In the genomic region with DNA sequence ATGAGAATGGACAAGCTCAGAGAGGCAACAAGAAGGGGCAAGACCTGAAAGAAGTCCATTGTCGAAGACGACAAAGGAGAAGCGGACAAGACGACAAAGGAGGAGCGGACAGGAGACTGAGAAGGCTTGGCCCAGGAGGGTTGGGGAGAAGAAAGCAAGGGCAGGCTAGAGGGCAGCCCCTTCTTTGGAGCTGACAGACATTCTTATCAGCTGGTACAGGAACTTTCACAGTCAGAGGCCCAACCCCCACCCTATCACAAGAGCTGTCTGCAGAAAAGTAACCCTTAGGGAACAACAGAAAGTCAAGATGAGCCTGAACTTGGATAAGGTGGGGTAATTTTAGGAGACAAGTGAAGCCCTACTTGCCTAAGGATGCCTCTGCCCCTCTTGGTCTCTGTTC, we compare ENCODE assay signal across 25 mouse cellular contexts. TPM values are rescaled to one million over a fixed set of nuclear protein-coding genes. Genes with fewer than 3 reads are reported as not detected.
DNase-seq lines count a peak whose midpoint lies in the region; ATAC-seq and TF ChIP-seq lines count a peak whose summit lies in the region.
"Had no signal": no experiment of that assay in that cellular context is flagged by ENCODE, and none has a peak within 500 bp of the region (broad histone marks: within the 10 kb centered on the region; RNA-seq: fewer than 3 reads in every experiment).

No protein-coding gene starts in this region.

- DNase-seq in heart, adult 11 months, result peak; percentile 83
- no peak for DNase-seq in heart, adult 8-10 months (ENCODE audit: low spot score)
- no peak for DNase-seq in heart, postnatal 36 days
- no peak for DNase-seq in testis, postnatal 10 days (ENCODE audit: low spot score)
- DNase-seq in right cerebral cortex, adult 2 months (ENCODE audit: low spot score in 2 of 2), result no peak
- DNase-seq: adrenal gland, adult 8-10 months; adrenal gland, postnatal 25 days; cerebellum, adult 11-12 months; cerebellum, adult 8-10 months; cerebellum, postnatal 10 days; cerebellum, postnatal 36 days; embryo, embryonic 11 days; gastrocnemius, postnatal 10 days; gastrocnemius, postnatal 36 days had no signal

- peaks cover 13% of the 10 kb centered on the region for H3K4me1 ChIP-seq in heart, embryonic 12.5 days (replicated peaks)
- no peaks in the 10 kb centered on the region for H3K4me1 ChIP-seq in testis, adult 2 months (ENCODE audit: control insufficient read depth, insufficient read depth, low read length)
- H3K4me1 ChIP-seq: forebrain, embryonic 15.5 days; hindbrain, embryonic 15.5 days had no signal

- TF ChIP-seq CTCF in testis, adult 2 months (IDR thresholded peaks at IDR 0.05; ENCODE audit: control insufficient read depth, insufficient read depth, insufficient replicate concordance, low read depth, low read length), result no peak

- no peak overlapping the region for H3K27ac ChIP-seq in heart, embryonic 12.5 days (ENCODE audit: poor library complexity, severe bottlenecking)
- no peak overlapping the region for H3K27ac ChIP-seq in testis, adult 2 months (ENCODE audit: control insufficient read depth, insufficient read depth, low read depth, low read length)
- H3K27ac ChIP-seq: embryonic facial prominence, embryonic 10.5 days; embryonic facial prominence, embryonic 13.5 days; forebrain, embryonic 12.5 days; forebrain, embryonic 15.5 days; heart, embryonic 13.5 days; hindbrain, embryonic 12.5 days; hindbrain, embryonic 15.5 days had no signal

- H3K36me3 ChIP-seq in heart, embryonic 12.5 days, result no peaks in the 10 kb centered on the region
- no peaks in the 10 kb centered on the region for H3K36me3 ChIP-seq in testis, adult 2 months (ENCODE audit: control insufficient read depth, insufficient read depth, low read length)
- H3K36me3 ChIP-seq: embryonic facial prominence, embryonic 10.5 days; embryonic facial prominence, embryonic 13.5 days; forebrain, embryonic 12.5 days; forebrain, embryonic 15.5 days; heart, embryonic 13.5 days; hindbrain, embryonic 12.5 days; hindbrain, embryonic 15.5 days had no signal

- 0 out of 2 replicates have a peak, but pooled peaks cover 5% of the 10 kb centered on the region for H3K9me3 ChIP-seq in heart, embryonic 12.5 days (replicated peaks)
- H3K9me3 ChIP-seq: embryonic facial prominence, embryonic 10.5 days; embryonic facial prominence, embryonic 13.5 days; forebrain, embryonic 12.5 days; forebrain, embryonic 15.5 days; heart, embryonic 13.5 days; hindbrain, embryonic 12.5 days; hindbrain, embryonic 15.5 days had no signal

- no peak overlapping the region for H3K9ac ChIP-seq in heart, embryonic 12.5 days
- H3K9ac ChIP-seq: embryonic facial prominence, embryonic 13.5 days; forebrain, embryonic 12.5 days; forebrain, embryonic 15.5 days; heart, embryonic 13.5 days; hindbrain, embryonic 12.5 days; hindbrain, embryonic 15.5 days had no signal

- H3K4me2 ChIP-seq in heart, embryonic 12.5 days, result peak overlapping the region; percentile 23; the same call in 1 of the 2 replicates
- H3K4me2 ChIP-seq: embryonic facial prominence, embryonic 13.5 days; forebrain, embryonic 12.5 days; forebrain, embryonic 15.5 days; heart, embryonic 13.5 days; hindbrain, embryonic 12.5 days; hindbrain, embryonic 15.5 days had no signal

- peak; percentile 63; the same call in 1 of the 2 replicates for ATAC-seq in heart, embryonic 12.5 days (ENCODE audit: insufficient number of reproducible peaks, low FRiP score)
- ATAC-seq: activated CD4-positive, CD25-positive, alpha-beta regulatory T cell, adult 4 months; forebrain, embryonic 15.5 days had no signal

- WGBS in heart, embryonic 12.5 days, result 30% methylated on average over 5 of the region's 5 CpGs

- intact Hi-C loops in heart, postnatal 36 days (cut with DNase I), result no loop called here

- H3K27me3 ChIP-seq in heart, embryonic 12.5 days (replicated peaks), result no peaks in the 10 kb centered on the region; the same call in none of the 2 replicates
- no peaks in the 10 kb centered on the region for H3K27me3 ChIP-seq in testis, adult 2 months (ENCODE audit: control insufficient read depth, insufficient read depth, low read length)
- H3K27me3 ChIP-seq: forebrain, embryonic 12.5 days; forebrain, embryonic 15.5 days; hindbrain, embryonic 12.5 days; hindbrain, embryonic 15.5 days had no signal

- no peak for TF ChIP-seq POLR2A in testis, adult 2 months (IDR thresholded peaks at IDR 0.05; ENCODE audit: control insufficient read depth, low read depth, low read length)

- no peak overlapping the region for H3K4me3 ChIP-seq in heart, embryonic 12.5 days
- peak overlapping the region; percentile 82 for H3K4me3 ChIP-seq in testis, adult 2 months (ENCODE audit: control insufficient read depth, low read depth, low read length)
- H3K4me3 ChIP-seq: embryonic facial prominence, embryonic 10.5 days; embryonic facial prominence, embryonic 13.5 days; erythroblast, embryonic 14.5 days; forebrain, embryonic 12.5 days; forebrain, embryonic 15.5 days; heart, embryonic 13.5 days; hindbrain, embryonic 12.5 days; hindbrain, embryonic 15.5 days had no signal

RNA-seq across cellular contexts. Expression of gene Polr2m, which starts 32.4 kb away (rescaled TPM):
- 100 to 1,000 TPM; 290 to 334 (median 304) TPM for total RNA-seq in heart, adult 8-10 months (2022)
- 380 and 383 TPM in 2 replicates for polyA plus RNA-seq in heart, embryonic 12.5 days (2016; fragmentation: Nextera tagmentation; extraction: Ambion mirVana)
- 100 to 1,000 TPM; 291 to 316 TPM for total RNA-seq in heart, postnatal 36 days (2021)
- 23.8 and 30.9 TPM in 2 replicates for polyA plus RNA-seq in testis, adult 2 months (2012; rRNA removed)
